Mouse (Mus musculus) E14TG2a.4 (cell line): ENCODE results near the gene Lrba.

Experiments used
- H3K27me3 ChIP-seq: 2 replicates; pipeline ENCODE4 v1.6.1; 2014; ENCODE audit warnings: low read length, control low read depth; ENCODE audit not compliant: insufficient read depth
- H3K36me3 ChIP-seq: 2 replicates; pipeline ENCODE4 v1.6.1; 2014; ENCODE audit warnings: low read length, control low read depth; ENCODE audit not compliant: insufficient read depth
- H3K4me1 ChIP-seq: replicated peaks from 2 replicates; pipeline ENCODE4 v1.6.1; 2014; ENCODE audit warnings: low read depth, low read length, control low read depth
- H3K4me3 ChIP-seq: replicated peaks from 2 replicates; pipeline ENCODE4 v1.5.1; 2014; ENCODE audit warnings: mild to moderate bottlenecking, low read length
- H3K9me3 ChIP-seq: 2 replicates; pipeline ENCODE4 v1.6.1; 2014; ENCODE audit warnings: low read length, control low read depth
- CTCF ChIP-seq: conservative IDR thresholded peaks from 2 replicates; pipeline ENCODE4 v1.5.1; 2014; ENCODE audit warnings: low read length
- NANOG ChIP-seq: IDR thresholded peaks from 2 replicates; pipeline ENCODE4 v1.6.1; 2014; ENCODE audit warnings: borderline replicate concordance, low read length, mixed read lengths
- POU5F1 ChIP-seq: IDR thresholded peaks from 2 replicates; pipeline ENCODE4 v1.6.1; 2014; ENCODE audit warnings: low read length, borderline replicate concordance

Gene Lrba

DNA sequence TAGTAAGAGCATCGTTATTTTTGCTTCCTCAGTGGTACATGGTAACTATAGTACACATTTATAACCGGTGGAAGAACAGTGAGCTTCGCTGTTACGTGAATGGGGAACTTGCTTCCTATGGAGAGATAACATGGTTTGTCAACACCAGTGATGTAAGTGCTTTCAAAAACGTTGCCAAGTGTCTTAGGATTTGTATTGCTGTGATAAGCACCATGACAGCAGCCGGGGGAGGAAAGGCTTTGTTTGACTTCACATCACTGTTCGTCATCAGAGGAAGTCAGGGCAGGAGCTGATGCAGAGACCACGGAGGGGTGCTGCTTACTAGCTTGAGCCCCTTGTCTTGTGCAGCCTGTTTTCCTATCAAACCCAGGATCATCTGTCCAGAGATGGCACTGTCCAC, 71.7 kb downstream of the Lrba start:
- H3K9me3 ChIP-seq = no peaks in the 10 kb centered on the region
- no peaks in the 10 kb centered on the region for H3K4me1 ChIP-seq
- H3K36me3 ChIP-seq = no peaks in the 10 kb centered on the region
- no peak overlapping the region for H3K4me3 ChIP-seq
- TF ChIP-seq CTCF (no peak), NANOG (no peak), POU5F1 (no peak)
- H3K27me3 ChIP-seq = no peaks in the 10 kb centered on the region

DNA sequence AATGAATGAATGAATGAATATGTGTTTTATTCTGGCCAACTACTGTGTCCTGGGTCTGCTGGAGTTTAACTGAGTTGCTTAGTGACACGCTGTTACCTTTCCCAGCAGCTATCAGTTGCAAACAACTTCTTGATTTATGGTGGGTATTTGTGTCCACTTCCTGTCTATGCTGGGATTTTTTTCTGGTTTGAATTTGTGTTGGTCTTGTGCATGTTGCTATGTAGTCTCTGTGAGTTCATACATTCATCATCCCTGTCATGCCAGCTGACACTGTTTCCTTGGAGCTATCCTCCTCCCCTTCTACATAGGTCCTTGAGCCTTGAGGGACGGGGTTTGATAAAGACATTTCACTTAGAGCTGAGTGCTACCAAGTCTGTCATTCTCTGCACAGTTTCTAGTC, 84.4 kb downstream of the Lrba start:
- Histone ChIP-seq H3K27me3 (no peaks in the 10 kb centered on the region), H3K4me3 (no peak overlapping the region), H3K4me1 (no peaks in the 10 kb centered on the region), H3K36me3 (peaks cover 4% of the 10 kb centered on the region; the same call in 1 of the 2 replicates), H3K9me3 (no peaks in the 10 kb centered on the region)
- TF ChIP-seq POU5F1 (no peak), NANOG (no peak), CTCF (no peak)

DNA sequence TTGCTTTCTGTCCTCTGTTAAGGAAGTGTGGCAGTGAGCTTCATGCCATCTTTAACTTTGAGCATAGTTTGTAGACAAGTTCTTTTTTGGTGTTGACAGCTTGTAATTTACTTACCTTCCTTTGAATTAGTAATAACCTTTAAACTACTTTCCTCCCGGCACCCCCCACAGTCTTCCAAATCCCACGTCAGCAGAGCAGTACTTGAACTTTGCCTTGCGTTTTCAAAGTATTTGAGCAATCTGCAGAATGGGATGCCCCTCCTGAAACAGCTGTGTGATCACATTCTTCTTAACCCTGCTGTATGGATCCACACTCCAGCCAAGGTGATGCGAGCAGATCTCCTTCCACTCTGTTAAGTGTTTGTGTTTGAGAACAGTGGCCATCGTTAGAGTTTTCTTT, 85.7 kb downstream of the Lrba start:
- Histone ChIP-seq H3K36me3 (no peaks in the 10 kb centered on the region), H3K9me3 (no peaks in the 10 kb centered on the region), H3K4me3 (no peak overlapping the region), H3K4me1 (no peaks in the 10 kb centered on the region), H3K27me3 (no peaks in the 10 kb centered on the region)
- TF ChIP-seq POU5F1 (no peak), CTCF (no peak), NANOG (no peak)

DNA sequence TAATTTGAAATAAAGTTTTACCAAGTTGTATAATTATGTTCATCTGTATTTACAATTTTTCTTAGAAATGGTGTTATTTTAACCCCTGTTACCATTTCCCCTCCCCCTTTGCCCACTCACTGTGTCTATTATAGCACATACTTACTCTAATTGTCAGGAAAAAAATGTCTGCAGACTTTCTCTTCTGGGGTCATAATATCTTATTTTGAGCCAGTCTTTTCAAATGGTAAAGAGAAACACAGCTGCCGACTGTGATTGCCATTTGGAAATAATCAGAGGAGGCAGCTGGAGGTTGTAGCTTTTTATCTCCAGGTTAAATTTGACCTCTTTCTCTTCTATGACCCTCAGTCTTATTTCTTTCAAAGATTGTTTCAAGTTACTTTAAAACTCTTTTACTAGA, 86.9 kb downstream of the Lrba start:
- H3K36me3 ChIP-seq = no peaks in the 10 kb centered on the region
- no peaks in the 10 kb centered on the region for H3K27me3 ChIP-seq
- TF ChIP-seq NANOG (no peak), CTCF (no peak), POU5F1 (no peak)
- H3K4me1 ChIP-seq = no peaks in the 10 kb centered on the region
- no peak overlapping the region for H3K4me3 ChIP-seq
- no peaks in the 10 kb centered on the region for H3K9me3 ChIP-seq

DNA sequence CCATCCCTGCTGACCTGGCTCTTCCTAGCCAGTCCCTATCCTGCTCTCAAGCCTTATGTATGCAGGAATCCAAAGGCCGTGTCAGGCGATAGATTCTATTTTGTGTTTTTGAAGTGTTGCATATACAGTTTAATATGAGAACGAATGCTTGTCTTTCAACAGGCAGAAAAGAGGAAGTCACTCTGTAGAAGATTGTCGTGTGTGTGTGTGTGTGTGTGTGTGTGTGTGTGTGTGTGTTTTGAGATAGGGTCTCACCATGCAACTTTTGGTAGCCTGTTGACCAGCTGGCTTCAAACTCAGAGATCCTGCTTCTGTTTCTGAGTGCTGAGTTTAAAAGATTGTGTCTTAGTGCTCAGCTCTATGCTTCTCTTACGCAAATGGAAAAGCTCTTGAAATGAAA, 93.2 kb downstream of the Lrba start:
- Histone ChIP-seq H3K4me3 (no peak overlapping the region), H3K27me3 (no peaks in the 10 kb centered on the region)

DNA sequence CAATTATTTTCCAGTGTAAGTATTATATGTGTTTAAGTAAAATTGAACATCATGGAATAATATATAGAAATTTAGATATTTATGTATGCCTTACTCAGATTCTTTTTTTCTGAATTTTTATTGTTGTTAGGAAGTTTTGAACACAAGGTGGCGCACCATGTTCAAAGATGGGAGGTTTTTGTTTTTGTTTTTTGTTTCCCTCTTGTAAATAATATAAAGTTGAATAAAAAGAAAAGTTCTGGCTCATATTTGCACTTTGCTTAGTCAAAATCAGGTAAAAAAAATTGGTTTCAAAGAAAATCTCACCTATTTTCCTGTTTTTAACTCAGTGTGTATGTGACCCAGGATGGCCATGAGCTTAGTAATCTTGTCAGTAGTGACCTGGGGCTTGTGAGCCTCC, 104.1 kb downstream of the Lrba start:
- Histone ChIP-seq H3K36me3 (no peaks in the 10 kb centered on the region), H3K9me3 (no peaks in the 10 kb centered on the region), H3K27me3 (no peaks in the 10 kb centered on the region), H3K4me3 (no peak overlapping the region), H3K4me1 (no peaks in the 10 kb centered on the region)
- no peak for TF ChIP-seq POU5F1
- TF ChIP-seq NANOG = no peak
- TF ChIP-seq CTCF = peak; percentile 31

More for the DNA sequence above, 93.2 kb downstream of the Lrba start:
- no peak for TF ChIP-seq CTCF
- TF ChIP-seq NANOG = no peak
- TF ChIP-seq POU5F1 = no peak
- Histone ChIP-seq H3K36me3 (no peaks in the 10 kb centered on the region), H3K4me1 (no peaks in the 10 kb centered on the region), H3K9me3 (no peaks in the 10 kb centered on the region)

DNA sequence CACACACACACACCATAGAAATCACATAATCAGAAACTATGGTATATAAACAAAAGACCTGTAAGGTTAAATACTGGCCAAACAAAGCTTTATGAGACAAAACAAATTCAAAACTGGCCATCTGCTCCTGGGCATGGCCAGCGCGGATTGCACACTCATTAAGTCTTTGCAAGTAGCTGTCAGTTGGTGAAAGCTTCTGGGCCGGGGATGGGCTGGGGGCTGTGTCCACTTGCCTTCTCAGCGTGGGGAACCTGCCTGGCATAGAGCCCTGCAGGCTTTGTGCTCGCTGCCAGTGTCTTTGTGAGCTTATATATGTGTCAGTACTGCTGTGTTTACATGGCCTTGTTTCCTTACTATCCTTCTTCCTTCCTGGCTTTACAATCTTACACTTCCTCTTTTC, 118.8 kb downstream of the Lrba start:
- Histone ChIP-seq H3K9me3 (no peaks in the 10 kb centered on the region), H3K4me3 (no peak overlapping the region), H3K4me1 (no peaks in the 10 kb centered on the region), H3K36me3 (peaks cover 2% of the 10 kb centered on the region; the same call in 1 of the 2 replicates), H3K27me3 (no peaks in the 10 kb centered on the region)
- TF ChIP-seq POU5F1 (no peak), CTCF (no peak), NANOG (no peak)

DNA sequence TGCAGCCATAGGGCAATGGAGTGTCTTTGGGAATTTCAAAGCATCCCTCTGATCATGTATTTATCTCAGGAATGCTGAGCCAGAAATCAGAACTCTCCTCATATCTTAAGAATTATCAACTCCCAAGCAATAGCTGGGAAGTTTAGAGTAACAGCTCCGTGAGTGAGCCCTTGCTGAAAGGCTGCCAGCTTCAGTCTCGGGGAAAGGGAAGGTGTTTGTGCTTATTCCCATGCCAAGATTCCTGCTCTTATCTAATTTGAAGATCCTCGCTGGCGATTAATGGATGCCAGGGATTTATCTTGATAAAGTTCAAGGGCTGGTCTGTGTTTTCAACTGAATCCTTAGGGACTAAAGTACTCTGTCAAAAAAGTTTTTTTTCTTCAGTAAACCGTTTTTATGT, 138.0 kb downstream of the Lrba start:
- Histone ChIP-seq H3K4me3 (no peak overlapping the region), H3K36me3 (no peaks in the 10 kb centered on the region), H3K27me3 (no peaks in the 10 kb centered on the region), H3K4me1 (no peaks in the 10 kb centered on the region), H3K9me3 (no peaks in the 10 kb centered on the region)
- TF ChIP-seq NANOG = no peak
- TF ChIP-seq CTCF = no peak
- no peak for TF ChIP-seq POU5F1

DNA sequence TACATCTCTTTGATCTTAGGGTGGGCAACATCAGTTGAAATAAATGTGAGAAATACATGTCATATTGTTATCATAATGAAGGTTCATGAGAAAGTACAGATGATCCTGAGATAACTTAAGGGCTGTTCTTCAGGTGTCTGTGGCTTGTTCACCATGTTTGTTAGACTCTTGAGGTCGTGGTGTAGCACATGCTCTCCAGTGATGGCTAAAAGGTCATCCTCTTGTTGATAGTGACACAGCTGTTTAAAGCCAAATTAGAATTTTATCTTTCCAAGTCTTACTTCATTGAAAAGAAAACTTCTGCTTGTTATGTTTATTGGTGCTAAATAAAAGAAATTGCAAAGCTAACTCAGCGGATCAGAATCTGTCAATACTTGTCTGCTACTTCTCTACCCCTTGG, 147.0 kb downstream of the Lrba start:
- TF ChIP-seq CTCF (no peak), NANOG (no peak), POU5F1 (no peak)
- Histone ChIP-seq H3K36me3 (no peaks in the 10 kb centered on the region), H3K4me1 (no peaks in the 10 kb centered on the region), H3K4me3 (no peak overlapping the region), H3K27me3 (no peaks in the 10 kb centered on the region), H3K9me3 (no peaks in the 10 kb centered on the region)

DNA sequence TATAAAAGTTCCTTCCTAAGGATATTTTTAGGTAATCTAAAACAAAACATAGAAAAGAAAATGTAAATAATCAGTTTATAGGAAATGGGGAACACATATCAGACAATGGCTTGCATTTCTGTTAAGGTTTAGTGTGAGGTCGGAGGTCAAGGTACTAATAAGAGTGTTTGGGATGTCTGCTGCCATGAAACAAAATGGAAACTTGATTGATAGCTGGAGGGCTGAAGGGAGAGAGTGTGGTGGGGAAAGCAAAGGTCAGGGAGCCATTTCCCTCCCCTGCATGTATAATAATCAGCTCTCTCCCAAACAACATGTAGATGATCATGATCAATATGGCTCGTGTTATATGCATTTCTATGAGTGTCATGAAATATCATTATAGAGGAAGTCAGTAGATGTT, 150.8 kb downstream of the Lrba start:
- Histone ChIP-seq H3K9me3 (no peaks in the 10 kb centered on the region), H3K36me3 (no peaks in the 10 kb centered on the region), H3K4me1 (no peaks in the 10 kb centered on the region), H3K4me3 (no peak overlapping the region), H3K27me3 (no peaks in the 10 kb centered on the region)
- TF ChIP-seq NANOG = no peak
- TF ChIP-seq CTCF = no peak
- TF ChIP-seq POU5F1 = no peak

DNA sequence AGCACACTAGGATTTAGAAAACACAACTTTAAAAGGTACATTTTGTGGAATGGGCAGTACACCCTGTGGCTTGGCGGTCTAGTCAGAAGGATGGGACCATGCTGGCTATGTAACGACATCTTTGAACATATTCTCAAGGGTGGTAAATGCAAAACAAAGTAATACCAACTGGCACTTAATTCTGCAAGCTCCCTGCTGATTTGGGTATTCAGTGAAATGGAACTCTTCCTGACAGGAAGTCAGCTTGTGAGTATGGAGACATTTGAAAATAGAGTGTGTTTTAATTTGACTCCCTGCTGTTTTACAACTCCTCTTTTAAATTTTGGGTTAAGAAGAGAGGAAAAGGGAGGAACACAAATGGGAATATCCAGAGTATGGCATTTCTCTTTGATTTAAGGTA, 158.1 kb downstream of the Lrba start:
- peaks cover 3% of the 10 kb centered on the region for H3K4me1 ChIP-seq
- no peaks in the 10 kb centered on the region for H3K27me3 ChIP-seq
- peak; percentile 76; the same call in 1 of the 2 replicates for TF ChIP-seq NANOG
- no peak for TF ChIP-seq POU5F1
- TF ChIP-seq CTCF = no peak
- H3K9me3 ChIP-seq = no peaks in the 10 kb centered on the region
- H3K36me3 ChIP-seq = no peaks in the 10 kb centered on the region
- no peak overlapping the region for H3K4me3 ChIP-seq
